Mouse (Mus musculus): ENCODE measurements around the gene Tfr2.

The Tfr2 gene

DNA sequence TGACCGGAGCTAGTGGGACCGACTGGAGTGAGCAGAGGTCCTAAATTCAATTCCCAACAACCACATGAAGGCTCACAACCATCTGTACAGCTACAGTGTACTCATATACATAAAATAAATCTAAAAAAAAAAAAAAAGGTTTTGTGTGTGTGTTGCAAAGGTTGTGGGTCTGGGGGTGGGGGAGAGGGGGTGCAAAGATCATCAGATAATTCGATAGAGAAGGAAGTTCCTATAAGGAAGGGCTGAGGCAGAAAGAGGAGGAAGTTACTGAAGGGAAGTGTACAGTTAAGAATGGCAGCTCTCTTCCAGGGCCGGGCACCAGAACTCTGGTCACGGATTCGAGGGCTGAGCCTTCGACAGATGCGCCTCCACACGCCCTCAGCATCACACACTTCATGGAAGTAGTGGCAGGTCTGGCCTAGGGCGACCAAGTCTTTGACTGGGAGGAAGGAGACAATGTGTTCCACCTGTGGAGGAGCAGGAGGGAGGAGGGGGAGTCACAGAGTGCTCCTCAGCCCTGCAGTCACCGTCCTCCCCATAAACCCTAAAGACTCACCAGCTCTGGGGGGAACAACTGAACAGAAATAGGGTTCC lies 54.4 kb downstream of the Tfr2 start:
- in situ Hi-C loops (cut with MboI): no loop called here

DNA sequence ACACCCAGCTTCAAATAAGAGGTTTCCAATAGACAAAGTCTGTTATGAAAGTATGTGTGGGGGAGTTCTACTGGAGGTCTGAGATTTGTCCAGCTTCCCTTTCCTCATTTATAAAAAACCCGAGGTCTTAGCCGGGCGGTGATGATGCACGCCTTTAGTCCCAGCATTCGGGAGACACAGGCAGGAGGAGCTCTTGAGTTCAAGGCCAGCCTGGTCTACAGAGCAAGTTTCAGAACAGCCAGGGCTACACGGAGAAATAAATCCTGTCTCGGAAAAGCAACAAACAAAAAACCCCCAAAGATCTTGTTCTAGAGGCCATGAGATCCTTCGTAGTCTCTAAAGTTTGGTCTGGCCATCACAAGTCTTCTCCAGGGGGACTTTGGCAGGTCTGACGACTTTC lies 58.4 kb downstream of the Tfr2 start:
- in situ Hi-C loops (cut with MboI): no loop called here

DNA sequence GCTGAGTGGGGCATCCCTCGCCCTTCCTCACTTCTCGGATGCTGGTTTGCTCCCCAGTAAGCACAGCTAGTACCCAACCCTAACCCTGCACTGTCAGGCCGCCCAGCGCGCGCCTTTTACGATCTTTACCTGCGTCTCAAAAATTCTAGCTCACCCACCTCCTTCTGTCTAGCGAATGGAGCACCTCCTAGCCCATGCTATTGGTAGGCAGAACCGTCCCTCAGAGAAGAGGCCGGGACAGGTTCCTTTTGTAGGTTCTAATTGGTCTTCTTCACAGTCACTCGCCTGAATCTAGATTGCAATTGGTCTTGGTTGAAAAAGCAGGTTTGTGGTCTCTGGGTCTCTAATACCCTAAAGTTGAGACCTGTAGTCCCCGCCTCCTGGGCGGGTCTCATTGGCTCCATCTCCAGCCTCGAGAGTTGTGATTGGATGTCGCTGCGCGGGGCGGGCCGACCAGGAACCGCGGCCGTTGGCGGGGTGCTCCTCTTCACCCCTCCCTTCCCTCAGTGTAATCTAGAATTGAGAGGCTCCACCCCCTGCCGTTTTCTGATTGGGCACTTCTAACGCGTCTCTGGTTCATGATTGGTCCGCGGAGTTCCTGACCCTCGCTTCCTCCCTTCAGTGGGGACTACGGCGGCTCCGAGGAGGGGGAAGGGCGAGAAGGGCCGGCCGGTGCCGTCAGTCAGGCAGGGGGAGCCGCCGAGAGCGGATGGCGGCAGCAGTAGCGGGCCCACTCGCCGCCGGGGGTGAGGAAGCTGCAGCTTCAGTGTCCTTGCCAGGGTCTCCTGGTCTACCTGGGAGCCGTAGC lies 59.1 kb downstream of the Tfr2 start, which contains the start of the genes Fbxo24, Lrch4 and Gm20605:
Fbxo24 (minus strand) TSS at position 505 of the 808 bp plus-strand sequence.
Lrch4 (plus strand) TSS at position 624 of the 808 bp plus-strand sequence.
Gm20605 (plus strand) TSS at position 678 of the 808 bp plus-strand sequence.
- in situ Hi-C loops (cut with MboI): no loop called here

DNA sequence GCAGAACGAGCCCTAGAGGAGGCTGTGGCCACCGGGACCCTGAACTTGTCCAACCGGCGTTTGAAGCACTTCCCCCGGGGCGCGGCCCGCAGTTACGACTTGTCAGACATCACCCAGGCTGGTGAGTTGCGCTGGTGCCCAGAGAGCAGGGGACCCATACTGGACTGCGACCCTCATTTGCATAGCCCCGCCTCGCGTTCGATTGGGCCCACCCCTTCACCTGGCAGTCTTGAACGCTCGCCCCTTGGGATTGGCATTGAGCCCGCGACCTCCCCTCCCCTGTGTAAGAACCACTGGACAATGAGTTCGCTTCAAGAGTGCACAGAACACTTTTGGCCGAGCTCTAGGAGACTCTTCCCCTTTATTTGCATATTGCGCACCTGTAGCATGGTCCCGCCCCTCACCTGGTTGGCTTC lies 59.7 kb downstream of the Tfr2 start:
- in situ Hi-C loops (cut with MboI): no loop called here

DNA sequence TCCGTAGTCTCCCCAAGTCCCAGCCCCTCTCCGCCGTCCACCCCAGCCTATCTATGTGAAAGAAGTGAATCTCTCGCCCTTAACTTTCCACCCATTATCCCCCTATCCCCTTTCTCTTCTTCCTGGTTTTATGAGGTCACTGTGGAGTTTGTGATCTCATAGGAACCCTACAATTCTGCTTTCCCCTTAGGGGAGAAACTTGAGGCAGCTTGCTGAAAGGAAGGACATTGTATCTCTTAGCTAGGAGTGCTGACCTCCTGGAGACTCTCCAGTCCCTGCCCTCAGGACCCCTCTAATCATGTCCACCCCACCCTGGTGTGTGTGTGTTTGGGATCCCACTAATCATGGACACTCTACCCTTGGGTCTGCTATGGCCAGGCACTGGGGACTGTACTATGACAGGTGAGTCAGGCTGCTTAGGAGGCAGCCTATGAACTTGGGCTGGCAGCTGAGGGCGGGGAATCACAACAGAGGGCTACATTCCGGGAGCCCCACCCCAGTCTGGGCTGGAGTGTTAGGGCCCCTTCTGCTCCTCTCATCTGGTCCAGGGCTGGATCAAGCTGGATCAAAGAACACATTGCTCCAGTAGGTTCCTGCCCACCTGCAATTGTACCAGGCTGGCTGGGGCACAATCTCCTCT lies 60.4 kb downstream of the Tfr2 start:
- in situ Hi-C loops (cut with MboI): no loop called here

DNA sequence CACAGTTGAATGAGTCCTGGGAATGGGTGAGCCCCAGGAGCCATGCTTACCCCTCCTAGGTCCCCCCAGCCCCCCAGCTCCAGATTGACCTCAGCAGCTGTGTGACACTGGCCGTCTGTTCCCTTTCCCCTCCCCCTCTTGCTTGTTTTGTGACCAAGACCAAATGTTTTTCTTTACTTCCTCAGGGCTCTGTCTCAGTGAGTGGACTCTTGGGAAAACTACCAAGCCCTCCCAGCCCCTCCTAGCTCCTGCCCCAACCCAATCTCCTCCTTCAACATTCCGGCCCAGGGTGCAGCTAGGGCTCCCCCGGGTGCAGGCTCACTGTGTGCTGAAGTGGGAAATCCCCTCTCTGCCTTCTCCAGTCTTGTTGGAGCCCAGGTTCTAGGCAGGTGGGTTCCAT lies 61.0 kb downstream of the Tfr2 start:
- in situ Hi-C loops (cut with MboI): no loop called here

DNA sequence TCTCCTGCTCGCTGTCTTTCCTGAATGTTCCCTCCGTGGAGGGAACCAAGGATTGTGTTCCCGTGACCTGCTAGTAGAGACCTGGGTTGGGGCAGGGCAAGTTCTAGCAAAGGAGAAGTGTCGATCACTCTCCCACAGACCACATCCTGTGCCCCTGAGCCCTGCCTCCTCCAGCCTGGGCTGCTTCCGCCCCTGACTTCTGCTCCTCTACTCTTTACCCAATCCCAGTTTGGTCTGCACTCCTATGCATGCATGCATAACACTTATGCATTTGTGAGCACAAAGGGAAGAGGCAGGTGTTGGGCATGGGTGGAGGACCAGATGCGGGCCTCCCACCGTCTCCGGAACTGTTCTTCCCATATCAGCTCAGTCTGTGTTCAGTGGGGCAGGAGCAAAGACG lies 61.5 kb downstream of the Tfr2 start:
- in situ Hi-C loops (cut with MboI): no loop called here

DNA sequence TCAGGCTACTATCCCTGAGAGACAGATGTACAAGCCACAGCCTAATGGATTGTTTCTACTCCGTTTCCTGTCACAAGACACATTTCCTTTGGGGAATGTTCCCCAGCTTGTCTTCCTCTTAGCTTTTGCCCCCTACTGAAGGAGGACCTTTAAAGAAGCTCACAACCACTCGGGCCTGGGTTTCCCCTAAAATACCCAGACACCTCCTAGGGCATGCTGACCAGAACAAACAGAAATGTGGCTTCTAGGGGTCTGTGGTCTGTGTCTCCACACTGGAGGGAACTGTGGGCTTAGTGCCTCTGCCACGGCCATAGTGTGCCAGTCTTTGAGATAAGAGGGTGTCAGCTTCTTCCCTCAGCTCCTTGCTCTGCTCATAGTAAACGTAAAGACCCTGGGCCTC lies 62.0 kb downstream of the Tfr2 start:
- in situ Hi-C loops (cut with MboI): no loop called here

DNA sequence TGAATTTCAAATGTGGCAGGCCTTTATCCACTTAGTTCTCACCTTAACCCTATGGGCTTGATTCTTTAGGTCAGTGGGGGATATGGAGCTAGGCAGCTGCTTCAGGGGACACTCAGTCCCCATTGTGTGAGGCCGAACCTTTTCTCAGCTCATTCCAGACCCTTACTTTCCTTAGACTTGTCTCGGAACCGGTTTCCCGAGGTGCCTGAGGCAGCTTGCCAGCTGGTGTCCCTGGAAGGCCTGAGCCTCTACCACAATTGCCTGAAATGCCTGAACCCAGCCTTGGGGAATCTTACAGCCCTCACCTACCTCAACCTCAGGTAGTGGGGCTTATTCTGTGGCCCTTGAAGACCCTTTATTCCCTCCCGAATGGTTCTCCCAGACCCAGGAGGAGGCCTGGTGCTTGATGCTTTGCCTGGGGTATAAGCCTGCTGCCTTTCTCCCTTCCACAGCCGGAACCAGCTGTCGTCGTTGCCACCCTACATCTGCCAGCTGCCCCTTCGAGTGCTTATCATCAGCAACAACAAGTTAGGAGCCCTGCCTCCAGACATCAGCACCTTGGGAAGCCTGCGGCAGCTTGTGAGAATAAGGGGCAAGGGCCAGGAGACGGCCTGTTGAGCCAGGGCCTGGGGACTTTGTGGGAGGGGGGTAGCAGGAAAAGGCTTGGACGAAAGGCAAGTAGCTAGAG lies 63.9 kb downstream of the Tfr2 start:
- in situ Hi-C loops (cut with MboI): no loop called here
